Mouse (Mus musculus) heart, embryonic 15.5 days (tissue): ENCODE data around the gene D330045A20Rik. TPM values are rescaled to one million over a fixed set of nuclear protein-coding genes. Genes with fewer than 3 reads are reported as not detected.
"Not testable (repeated sequence)": the region's sequence is repeated elsewhere in the genome, so short reads cannot be mapped to it uniquely, and the experiment has no call there.

Source experiments
- ATAC-seq: fragments of 200-750 bp; cut with Nextera tagmentation; replicated peaks from 2 replicates; pipeline ENCODE4 v1.8.0; 2017; ENCODE audit warnings: low read depth, moderate TSS enrichment; ENCODE audit not compliant: insufficient number of reproducible peaks, insufficient read depth, low FRiP score
- H3K27ac ChIP-seq: fragments of 300-500 bp; sonication (generic); 2 replicates; pipeline ENCODE4 v1.5.1; 2015; ENCODE audit warnings: mild to moderate bottlenecking, inconsistent platforms
- H3K27me3 ChIP-seq: fragments of 300-500 bp; sonication (generic); 2 replicates; pipeline ENCODE4 v1.6.1; 2015; ENCODE audit warnings: inconsistent platforms
- H3K36me3 ChIP-seq: fragments of 300-500 bp; sonication (generic); 2 replicates; pipeline ENCODE4 v1.6.1; 2015; ENCODE audit warnings: mild to moderate bottlenecking, inconsistent platforms
- H3K4me1 ChIP-seq: fragments of 300-500 bp; sonication (generic); replicated peaks from 2 replicates; pipeline ENCODE4 v1.6.1; 2015; ENCODE audit warnings: inconsistent platforms
- H3K4me2 ChIP-seq: fragments of 300-500 bp; sonication (generic); 2 replicates; pipeline ENCODE4 v1.6.1; 2015; ENCODE audit warnings: inconsistent platforms, mild to moderate bottlenecking, moderate library complexity
- H3K4me3 ChIP-seq: fragments of 300-500 bp; sonication (generic); 2 replicates; pipeline ENCODE4 v1.5.1; 2015; ENCODE audit warnings: mild to moderate bottlenecking, inconsistent platforms
- H3K9ac ChIP-seq: fragments of 300-500 bp; sonication (generic); 2 replicates; pipeline ENCODE4 v1.6.1; 2015; ENCODE audit warnings: mild to moderate bottlenecking, inconsistent platforms
- H3K9me3 ChIP-seq: fragments of 300-500 bp; sonication (generic); replicated peaks from 2 replicates; pipeline ENCODE4 v1.6.1; 2016; ENCODE audit warnings: inconsistent platforms
- WGBS: fragments of 180-500 bp; shearing (Covaris S2); methylation state at CpG from one replicate; pipeline ENCODE4 v1.1.7; 2015; ENCODE audit warnings: mixed read lengths; 5-methylcytosine and 5-hydroxymethylcytosine counted together
- polyA plus RNA-seq: library from polyadenylated mRNA; unstranded; fragments of >200 nt; fragmentation: Nextera tagmentation; extraction: Ambion mirVana; gene quantifications from 2 replicates; pipeline ENCODE4 v1.2.1, GENCODE M21; 2015

D330045A20Rik gene
- polyA plus RNA-seq, 1 experiment from 2014 or later: 0.71 TPM

GRCm38 (mm10) chrX:139583616-139584015 lies 103.4 kb downstream of the D330045A20Rik start:
- ATAC-seq: no peak; the same call in 1 of the 2 replicates
- Histone ChIP-seq H3K4me2 (no peak overlapping the region), H3K36me3 (no peaks in the 10 kb centered on the region), H3K4me1 (no peaks in the 10 kb centered on the region), H3K9me3 (no peaks in the 10 kb centered on the region), H3K27me3 (no peaks in the 10 kb centered on the region), H3K27ac (peak overlapping the region; percentile 37; the same call in 1 of the 2 replicates), H3K4me3 (no peak overlapping the region), H3K9ac (no peak overlapping the region)
- 25% methylated on average over 4 of the region's 4 CpGs for WGBS

- H3K4me3 ChIP-seq, H3K36me3 ChIP-seq, H3K27me3 ChIP-seq, H3K4me1 ChIP-seq, ATAC-seq, H3K27ac ChIP-seq, H3K4me2 ChIP-seq, H3K9ac ChIP-seq, H3K9me3 ChIP-seq: not testable (repeated sequence)
- WGBS: 42% methylated on average over 2 of the region's 2 CpGs
Observed at GRCm38 (mm10) chrX:139586676-139587075, 106.5 kb downstream of the D330045A20Rik start.

- Histone ChIP-seq H3K4me2 (no peak overlapping the region), H3K27me3 (no peaks in the 10 kb centered on the region), H3K9me3 (no peaks in the 10 kb centered on the region), H3K4me3 (no peak overlapping the region), H3K36me3 (no peaks in the 10 kb centered on the region), H3K27ac (no peak overlapping the region), H3K9ac (no peak overlapping the region), H3K4me1 (no peaks in the 10 kb centered on the region)
- no peak for ATAC-seq
- WGBS: 80% methylated on average over 6 of the region's 6 CpGs
Observed at GRCm38 (mm10) chrX:139596404-139596803, 116.2 kb downstream of the D330045A20Rik start.

Other genes with a start within 250 kb of the D330045A20Rik start
- gene Trap1a, start 146.7 kb upstream of the D330045A20Rik start, polyA plus RNA-seq: 0.14 and 0.19 TPM in 2 replicates
- 28.8 and 36.0 TPM in 2 replicates for gene Rnf128, start 82.9 kb downstream of the D330045A20Rik start, polyA plus RNA-seq
- 2.5 and 3.0 TPM in 2 replicates for gene Tbc1d8b, start 204.6 kb downstream of the D330045A20Rik start, polyA plus RNA-seq
- gene Gm15013, start 234.1 kb downstream of the D330045A20Rik start, polyA plus RNA-seq: 0.26 and 0.36 TPM in 2 replicates